Mouse (Mus musculus) hindlimb bud, embryonic 11.5 days (tissue): ENCODE measurements around the gene Gtdc1.

ENCODE experiments used
- DNase-seq: peaks from one replicate; pipeline ENCODE4 v3.0.0-alpha.2; 2012; ENCODE audit warnings: low read depth, low spot score; ENCODE audit errors: extremely low spot score

The Gtdc1 gene

GRCm38 (mm10) chr2:44791134-44791533, 136.3 kb downstream of the Gtdc1 start:
- DNase-seq: no peak

- no peak for DNase-seq
Observed at GRCm38 (mm10) chr2:44782746-44783145, 144.7 kb downstream of the Gtdc1 start.

DNA sequence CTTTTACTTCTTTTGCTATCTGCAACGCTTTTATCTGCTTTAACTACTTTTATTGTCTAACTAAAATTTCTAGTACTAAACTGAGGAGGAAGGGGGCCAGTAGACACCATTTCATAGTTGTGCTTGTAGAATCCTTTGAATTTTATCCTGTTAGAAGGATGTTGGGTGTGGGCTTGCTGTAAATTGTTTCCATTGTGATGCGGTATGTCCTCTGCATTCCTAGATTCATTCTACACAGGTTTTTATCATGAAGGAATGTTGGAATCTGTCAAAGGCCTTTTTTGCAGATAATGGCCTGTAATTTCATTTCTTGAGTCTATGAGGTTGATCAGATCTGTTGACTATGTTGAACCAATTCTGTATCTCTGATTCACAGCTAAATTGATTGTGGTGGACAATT, 146.5 kb downstream of the Gtdc1 start:
- DNase-seq: no peak

DNA sequence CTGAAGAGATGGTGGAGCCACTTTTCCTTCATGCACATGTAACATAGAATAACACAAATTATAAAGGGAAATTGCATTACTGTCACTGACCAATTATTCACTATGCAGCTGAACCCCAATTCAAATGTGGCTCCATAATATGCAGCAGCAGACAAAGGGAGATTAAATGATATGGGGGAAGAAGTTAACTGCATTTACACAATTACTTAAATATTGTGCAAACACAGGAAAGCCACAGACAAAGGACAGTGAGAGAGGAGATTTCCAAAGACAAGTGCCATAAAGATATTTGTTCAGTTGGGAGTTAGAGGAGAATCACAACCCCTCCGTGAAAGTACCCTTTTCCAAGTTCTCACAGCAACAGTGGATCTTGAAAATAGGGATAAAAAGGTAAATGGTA, 163.6 kb downstream of the Gtdc1 start:
- DNase-seq: no peak

DNA sequence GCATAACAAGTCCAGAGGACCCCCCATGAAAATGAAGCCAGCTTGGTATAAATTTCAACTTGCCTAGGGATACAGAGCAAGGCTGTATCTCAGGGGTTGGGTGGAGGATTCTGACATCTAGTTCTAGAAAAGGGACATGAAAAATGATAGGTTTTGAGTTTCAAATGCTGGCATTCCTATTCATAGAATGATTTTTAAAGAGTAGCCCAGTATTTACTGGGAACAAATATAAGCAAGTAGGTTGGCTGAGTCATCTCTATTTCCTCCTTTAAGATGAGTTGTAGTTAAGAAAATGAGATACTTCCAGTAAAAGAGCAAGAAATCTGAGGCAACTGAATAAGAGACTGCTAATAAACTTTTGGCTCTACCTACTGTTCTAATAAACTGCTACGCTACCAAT, 190.8 kb downstream of the Gtdc1 start:
- no peak for DNase-seq

- DNase-seq: no peak
Observed at GRCm38 (mm10) chr2:44721461-44721860, 206.0 kb downstream of the Gtdc1 start.

GRCm38 (mm10) chr2:44705883-44706615, 221.4 kb downstream of the Gtdc1 start:
- DNase-seq: no peak

- no peak for DNase-seq
Observed at GRCm38 (mm10) chr2:44700276-44700675, 227.2 kb downstream of the Gtdc1 start.

DNA sequence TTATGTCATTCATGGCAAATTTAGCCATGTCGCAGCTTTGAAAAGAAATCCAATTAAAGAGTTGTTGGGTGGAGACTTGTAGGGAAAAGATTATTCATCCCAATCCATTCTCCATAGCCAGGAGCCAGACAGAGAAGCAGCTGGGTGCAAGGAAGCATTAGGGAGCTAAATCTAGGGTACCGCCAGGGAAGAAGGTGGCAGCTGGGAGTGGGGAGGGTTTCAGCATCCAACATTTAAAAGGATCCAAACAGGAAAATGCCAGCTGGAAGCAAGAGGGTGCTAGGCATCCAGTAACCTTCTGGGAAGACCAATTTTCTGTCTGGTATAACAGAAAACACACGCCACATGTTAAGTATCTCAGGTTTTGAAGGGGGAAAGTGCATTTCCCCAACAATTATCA, 231.0 kb downstream of the Gtdc1 start:
- no peak for DNase-seq

DNA sequence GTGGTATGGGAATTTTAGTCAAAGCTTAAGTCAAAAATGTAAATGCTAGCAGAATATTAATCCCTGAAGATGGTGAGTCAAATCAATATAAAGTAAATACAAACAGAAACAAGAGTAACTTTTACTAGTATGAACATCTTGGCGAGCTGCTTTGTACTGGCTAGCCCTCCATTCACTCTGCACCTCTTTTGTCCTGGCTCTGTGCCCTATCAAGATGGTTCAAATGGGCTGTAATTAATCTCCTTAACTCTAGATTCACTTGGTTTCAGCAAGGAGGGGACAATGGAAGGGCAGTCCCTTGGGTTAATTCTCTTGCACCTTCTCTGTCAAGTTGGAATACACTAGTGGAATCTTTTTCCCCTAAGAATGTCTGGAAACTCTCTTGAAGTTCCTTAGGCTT, 233.6 kb downstream of the Gtdc1 start:
- no peak for DNase-seq

DNA sequence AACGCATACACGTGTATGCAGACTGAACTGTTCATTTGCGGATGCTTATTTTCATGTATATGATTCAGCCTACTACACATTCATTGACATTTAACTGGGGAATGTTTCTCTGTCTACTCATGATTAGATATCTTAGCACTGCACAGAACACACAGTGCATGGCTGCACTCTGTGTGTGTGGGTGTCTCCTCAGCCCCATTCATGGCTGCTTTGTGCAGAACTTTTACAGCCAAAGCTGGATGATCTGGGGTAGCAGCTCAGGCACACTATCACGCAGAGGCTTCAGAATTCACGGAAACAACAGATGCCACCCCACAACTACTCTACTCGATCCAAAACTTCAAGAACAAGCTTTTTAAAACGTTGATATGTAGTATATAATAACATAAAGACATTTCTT, 263.4 kb downstream of the Gtdc1 start:
- DNase-seq: no peak

- no peak for DNase-seq
Observed at GRCm38 (mm10) chr2:44659870-44660269, 267.6 kb downstream of the Gtdc1 start.

DNA sequence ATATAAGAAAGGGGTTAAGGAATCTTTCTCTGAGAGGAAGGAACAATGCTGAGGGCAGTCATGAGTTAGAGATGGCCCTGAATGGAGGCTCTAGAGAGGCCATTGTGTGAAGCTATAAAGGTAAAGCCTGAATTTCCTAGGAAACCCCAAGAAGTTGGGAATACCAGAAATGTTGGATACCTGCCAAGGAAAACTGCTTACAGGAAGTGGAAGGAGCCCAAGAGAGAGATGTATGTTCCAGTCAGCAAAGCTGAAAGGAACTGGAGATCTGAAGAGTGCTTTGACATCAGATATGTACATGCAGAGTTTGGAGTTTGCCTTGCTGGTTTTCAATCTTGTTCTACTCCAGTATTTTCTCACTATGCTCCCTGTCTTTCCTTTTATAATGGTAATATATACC, 268.4 kb downstream of the Gtdc1 start:
- DNase-seq: no peak

GRCm38 (mm10) chr2:44648537-44648936, 278.9 kb downstream of the Gtdc1 start:
- no peak for DNase-seq

- no peak for DNase-seq
Observed at GRCm38 (mm10) chr2:44646398-44646797, 281.1 kb downstream of the Gtdc1 start.

- DNase-seq: no peak
Observed at GRCm38 (mm10) chr2:44639370-44639769, 288.1 kb downstream of the Gtdc1 start.

GRCm38 (mm10) chr2:44638157-44638556, 289.3 kb downstream of the Gtdc1 start:
- DNase-seq: no peak

- no peak for DNase-seq
Observed at GRCm38 (mm10) chr2:44633971-44634370, 293.5 kb downstream of the Gtdc1 start.

GRCm38 (mm10) chr2:44633064-44633463, 294.4 kb downstream of the Gtdc1 start:
- no peak for DNase-seq

- no peak for DNase-seq
Observed at GRCm38 (mm10) chr2:44632584-44632983, 294.9 kb downstream of the Gtdc1 start.

- no peak for DNase-seq
Observed at GRCm38 (mm10) chr2:44631064-44631463, 296.4 kb downstream of the Gtdc1 start.

GRCm38 (mm10) chr2:44628778-44629177, 298.7 kb downstream of the Gtdc1 start:
- no peak for DNase-seq

DNA sequence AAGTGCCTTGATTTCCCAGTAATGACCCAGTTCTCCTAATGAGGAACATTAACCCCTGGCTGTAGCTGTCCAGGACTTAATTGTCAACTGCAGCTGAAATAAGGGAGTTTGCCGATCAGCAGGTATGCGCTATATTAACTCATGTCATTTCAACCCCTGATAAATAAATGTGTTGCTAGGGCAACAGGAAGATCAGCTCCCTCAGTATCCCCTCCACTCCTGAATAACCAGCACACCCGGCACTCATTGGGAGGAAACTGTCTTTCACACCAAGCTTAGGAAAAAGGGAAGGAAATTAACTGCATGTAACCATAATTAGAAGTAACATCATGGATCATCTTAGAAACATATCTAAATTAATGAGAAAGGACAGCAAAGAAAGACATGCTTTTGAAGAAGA, 302.3 kb downstream of the Gtdc1 start:
- DNase-seq: no peak
